Mouse (Mus musculus) C2C12 (cell line): ENCODE data around the gene Acvr1. TPM values are rescaled to one million over a fixed set of nuclear protein-coding genes. Genes with fewer than 3 reads are reported as not detected.

Source experiments
- H3K27me3 ChIP-seq: one replicate; pipeline ENCODE4 v1.6.1; 2011; ENCODE audit not compliant: control insufficient read depth, insufficient read depth, insufficient read length
- H3K36me3 ChIP-seq: one replicate; pipeline ENCODE4 v1.6.1; 2011; ENCODE audit not compliant: control insufficient read depth, insufficient read depth
- H3K4me3 ChIP-seq: one replicate; pipeline ENCODE4 v1.5.1; 2011; ENCODE audit warnings: mild to moderate bottlenecking, control low read depth; ENCODE audit not compliant: poor library complexity, insufficient read depth, severe bottlenecking
- H3K79me2 ChIP-seq: one replicate; pipeline ENCODE4 v1.6.1; 2011; ENCODE audit not compliant: control insufficient read depth, insufficient read depth
- H3K79me3 ChIP-seq: one replicate; pipeline ENCODE4 v1.6.1; 2011; ENCODE audit warnings: low read depth, control low read depth
- H3ac ChIP-seq: one replicate; pipeline ENCODE3; 2011; ENCODE audit warnings: low read depth; ENCODE audit not compliant: control insufficient read depth, insufficient read length
- CEBPB ChIP-seq: IDR thresholded peaks from one replicate; pipeline ENCODE4 v1.6.1; 2011; ENCODE audit warnings: low read depth, mild to moderate bottlenecking, control low read depth, moderate library complexity
- CTCF ChIP-seq: IDR thresholded peaks from one replicate; pipeline ENCODE4 v1.5.1; 2011; ENCODE audit not compliant: control insufficient read depth, insufficient read depth, insufficient read length
- FOSL1 ChIP-seq: IDR thresholded peaks from one replicate; pipeline ENCODE4 v1.8.0; 2011; ENCODE audit warnings: mild to moderate bottlenecking, low read length; ENCODE audit not compliant: poor library complexity, insufficient read depth, severe bottlenecking
- MAX ChIP-seq: IDR thresholded peaks from one replicate; pipeline ENCODE4 v1.6.1; 2011; ENCODE audit warnings: mild to moderate bottlenecking, control low read depth
- MYOD1 ChIP-seq: IDR thresholded peaks from one replicate; pipeline ENCODE4 v1.6.1; 2011; ENCODE audit warnings: low read depth; ENCODE audit not compliant: control insufficient read depth, insufficient read length
- MYOG ChIP-seq: IDR thresholded peaks from one replicate; pipeline ENCODE4 v1.6.1; 2011; ENCODE audit not compliant: control insufficient read depth, insufficient read length; ENCODE audit errors: extremely low read depth
- USF1 ChIP-seq: IDR thresholded peaks from one replicate; pipeline ENCODE4 v1.6.1; 2011; ENCODE audit warnings: low read depth, mild to moderate bottlenecking, control low read depth, moderate library complexity
- polyA plus RNA-seq: library from polyadenylated mRNA; unstranded; fragments of >200 nt; fragmentation: generic; extraction: Trizol; gene quantifications from one replicate; pipeline ENCODE4 v1.2.1, GENCODE M21; 2012; ENCODE audit warnings: missing spikeins

Gene Acvr1
- polyA plus RNA-seq, 1 experiment = 37.2 TPM

- Histone ChIP-seq H3K27me3 (no peaks in the 10 kb centered on the region), H3ac (peak overlapping the region; percentile 98), H3K36me3 (no peaks in the 10 kb centered on the region), H3K79me2 (peaks cover 77% of the 10 kb centered on the region), H3K79me3 (peaks cover 57% of the 10 kb centered on the region), H3K4me3 (peak overlapping the region; percentile 81)
- TF ChIP-seq CEBPB (no peak), USF1 (no peak), MAX (no peak), MYOG (no peak), MYOD1 (no peak), FOSL1 (no peak), CTCF (no peak)
Observed at GRCm38 (mm10) chr2:58566410-58567065, 419 bp downstream of the Acvr1 start.

GRCm38 (mm10) chr2:58566049-58566409 lies 928 bp downstream of the Acvr1 start:
- TF ChIP-seq MYOD1 (no peak), CTCF (no peak), CEBPB (no peak), FOSL1 (no peak), MAX (no peak), MYOG (no peak), USF1 (no peak)
- Histone ChIP-seq H3ac (peak overlapping the region; percentile 98), H3K79me2 (peaks cover 82% of the 10 kb centered on the region)

DNA sequence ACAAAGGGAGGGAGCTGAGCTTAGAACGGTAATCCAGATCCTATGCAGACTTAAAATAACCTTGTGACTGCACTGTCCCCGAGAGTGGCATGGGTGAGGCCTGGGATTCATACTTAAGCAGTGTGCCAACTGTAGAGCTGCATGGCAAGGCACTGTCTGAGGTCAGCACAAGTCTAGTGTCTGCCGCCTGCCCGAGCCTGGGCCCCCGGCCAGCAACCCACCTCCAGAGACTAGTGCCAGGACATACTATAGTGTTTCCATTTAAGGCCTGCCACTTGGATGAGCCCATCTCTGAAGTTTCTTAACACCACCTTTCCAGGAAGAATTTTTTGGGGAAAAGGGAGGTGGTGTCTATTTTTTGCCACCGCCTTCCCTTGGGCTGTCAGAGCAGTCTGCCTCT lies 1.7 kb downstream of the Acvr1 start:
- TF ChIP-seq FOSL1 (no peak), MAX (peak; percentile 40), USF1 (no peak), MYOD1 (no peak), MYOG (no peak), CEBPB (no peak), CTCF (no peak)
- H3ac ChIP-seq = peak overlapping the region; percentile 75
- peaks cover 68% of the 10 kb centered on the region for H3K79me3 ChIP-seq
- peaks cover 9% of the 10 kb centered on the region for H3K36me3 ChIP-seq
- peaks cover 90% of the 10 kb centered on the region for H3K79me2 ChIP-seq
- no peaks in the 10 kb centered on the region for H3K27me3 ChIP-seq
- peak overlapping the region; percentile 81 for H3K4me3 ChIP-seq

More at GRCm38 (mm10) chr2:58566049-58566409, 928 bp downstream of the Acvr1 start:
- peaks cover 62% of the 10 kb centered on the region for H3K79me3 ChIP-seq
- no peaks in the 10 kb centered on the region for H3K27me3 ChIP-seq
- peak overlapping the region; percentile 81 for H3K4me3 ChIP-seq
- H3K36me3 ChIP-seq = peaks cover 1% of the 10 kb centered on the region

- H3ac ChIP-seq = no peak overlapping the region
- peaks cover 91% of the 10 kb centered on the region for H3K79me3 ChIP-seq
- TF ChIP-seq CEBPB = peak; percentile 84
- no peak for TF ChIP-seq MAX
- H3K79me2 ChIP-seq = peaks cover 96% of the 10 kb centered on the region
- H3K36me3 ChIP-seq = peaks cover 22% of the 10 kb centered on the region
- H3K4me3 ChIP-seq = no peak overlapping the region
- no peaks in the 10 kb centered on the region for H3K27me3 ChIP-seq
Observed at GRCm38 (mm10) chr2:58562137-58562536, 4.8 kb downstream of the Acvr1 start.

GRCm38 (mm10) chr2:58557045-58557845 lies 9.7 kb downstream of the Acvr1 start:
- peaks cover 100% of the 10 kb centered on the region for H3K79me2 ChIP-seq
- no peak overlapping the region for H3ac ChIP-seq
- H3K27me3 ChIP-seq = no peaks in the 10 kb centered on the region
- H3K36me3 ChIP-seq = peaks cover 22% of the 10 kb centered on the region
- H3K79me3 ChIP-seq = peaks cover 96% of the 10 kb centered on the region
- TF ChIP-seq MYOD1 (no peak), MYOG (no peak), MAX (no peak), USF1 (no peak), CEBPB (no peak), CTCF (no peak), FOSL1 (no peak)
- H3K4me3 ChIP-seq = no peak overlapping the region
